11 mouse cellular contexts compared by ENCODE assay signal in genomic region chr2:166232376-166232775, GRCm38 (mm10).
DNase-seq lines count a peak whose midpoint lies in the region; ATAC-seq and TF ChIP-seq lines count a peak whose summit lies in the region.
"Had no signal": no experiment of that assay in that cellular context is flagged by ENCODE, and none has a peak within 500 bp of the region (broad histone marks: within the 10 kb centered on the region; RNA-seq: fewer than 3 reads in every experiment).

No protein-coding gene starts in this region.

- peaks cover 2% of the 10 kb centered on the region; the same call in 1 of the 2 replicates for H3K4me1 ChIP-seq in heart, embryonic 16.5 days (ENCODE audit: control insufficient read depth, insufficient read depth, low read length)
- H3K4me1 ChIP-seq in embryonic facial prominence, embryonic 11.5 days (ENCODE audit: control insufficient read depth, insufficient read depth, low read length): peaks cover 5% of the 10 kb centered on the region; the same call in 1 of the 2 replicates
- H3K4me1 ChIP-seq in limb, embryonic 14.5 days (ENCODE audit: control insufficient read depth, insufficient read depth, low read length): peaks cover 8% of the 10 kb centered on the region
- H3K4me1 ChIP-seq in liver, postnatal 0 days (ENCODE audit: insufficient read depth): peaks cover 18% of the 10 kb centered on the region

- no peak for TF ChIP-seq POLR2A in limb, embryonic 14.5 days (IDR thresholded peaks at IDR 0.05; ENCODE audit: borderline replicate concordance, extremely low read depth, insufficient read depth, insufficient read length)

- H3K4me3 ChIP-seq in heart, embryonic 16.5 days (ENCODE audit: low read length): no peak overlapping the region
- no peak overlapping the region for H3K4me3 ChIP-seq in embryonic facial prominence, embryonic 11.5 days (ENCODE audit: low read depth, low read length)
- no peak overlapping the region for H3K4me3 ChIP-seq in limb, embryonic 14.5 days (replicated peaks; ENCODE audit: low read length)
- no peak overlapping the region for H3K4me3 ChIP-seq in liver, postnatal 0 days (ENCODE audit: low read depth, low read length)
- H3K4me3 ChIP-seq: kidney, embryonic 15.5 days; midbrain, embryonic 12.5 days had no signal

- H3K36me3 ChIP-seq in heart, embryonic 16.5 days (ENCODE audit: control insufficient read depth, insufficient read depth): no peaks in the 10 kb centered on the region
- H3K36me3 ChIP-seq in embryonic facial prominence, embryonic 11.5 days (replicated peaks; ENCODE audit: control insufficient read depth, insufficient read depth, low read depth, low read length): no peaks in the 10 kb centered on the region
- H3K36me3 ChIP-seq in limb, embryonic 14.5 days (ENCODE audit: control insufficient read depth, insufficient read depth, low read length): no peaks in the 10 kb centered on the region
- H3K36me3 ChIP-seq in liver, postnatal 0 days (replicated peaks; ENCODE audit: insufficient read depth, low read length): no peaks in the 10 kb centered on the region
- H3K36me3 ChIP-seq: kidney, embryonic 15.5 days; midbrain, embryonic 12.5 days had no signal

- 0 out of 2 replicates have a peak, but pooled peaks have one; percentile 28 for ATAC-seq in heart, embryonic 16.5 days (replicated peaks; ENCODE audit: extremely low read depth, insufficient read depth, low FRiP score)
- peak; percentile 40; the same call in 1 of the 2 replicates for ATAC-seq in embryonic facial prominence, embryonic 11.5 days (replicated peaks; ENCODE audit: insufficient number of reproducible peaks, low FRiP score, low TSS enrichment, low read depth)
- peak; percentile 57; the same call in 1 of the 2 replicates for ATAC-seq in limb, embryonic 14.5 days (ENCODE audit: low FRiP score, low read depth)
- ATAC-seq in liver, postnatal 0 days: no peak
- ATAC-seq: CD4-positive, CD25-positive, alpha-beta regulatory T cell, adult 4 months had no signal

- no peaks in the 10 kb centered on the region for H3K27me3 ChIP-seq in heart, embryonic 16.5 days (ENCODE audit: control insufficient read depth, insufficient read depth, low read length)
- H3K27me3 ChIP-seq in embryonic facial prominence, embryonic 11.5 days (ENCODE audit: control insufficient read depth, insufficient read depth, low read length): no peaks in the 10 kb centered on the region
- H3K27me3 ChIP-seq in limb, embryonic 14.5 days (ENCODE audit: control insufficient read depth, insufficient read depth, low read length): no peaks in the 10 kb centered on the region
- no peaks in the 10 kb centered on the region for H3K27me3 ChIP-seq in liver, postnatal 0 days (ENCODE audit: insufficient read depth, low read length)
- H3K27me3 ChIP-seq: kidney, embryonic 15.5 days had no signal

- no peak overlapping the region for H3K27ac ChIP-seq in heart, embryonic 16.5 days (ENCODE audit: low read length)
- H3K27ac ChIP-seq in embryonic facial prominence, embryonic 11.5 days (replicated peaks; ENCODE audit: low read depth, low read length): peak overlapping the region; percentile 60
- peak overlapping the region; percentile 72 for H3K27ac ChIP-seq in limb, embryonic 14.5 days (replicated peaks; ENCODE audit: low read depth, low read length)
- no peak overlapping the region for H3K27ac ChIP-seq in liver, postnatal 0 days (ENCODE audit: low read depth)
- H3K27ac ChIP-seq: kidney, embryonic 15.5 days; midbrain, embryonic 12.5 days had no signal

- 30% methylated on average over 3 of the region's 3 CpGs for WGBS in heart, embryonic 16.5 days
- WGBS in embryonic facial prominence, embryonic 11.5 days: 32% methylated on average over 3 of the region's 3 CpGs
- WGBS in limb, embryonic 14.5 days: 9% methylated on average over 3 of the region's 3 CpGs
- WGBS in liver, postnatal 0 days (ENCODE audit: insufficient replicate concordance): 37% methylated on average over 3 of the region's 3 CpGs

- H3K9me3 ChIP-seq in heart, embryonic 16.5 days (replicated peaks; ENCODE audit: control insufficient read depth, low read length): no peaks in the 10 kb centered on the region
- H3K9me3 ChIP-seq in embryonic facial prominence, embryonic 11.5 days (replicated peaks; ENCODE audit: control insufficient read depth, low read length): no peaks in the 10 kb centered on the region
- no peaks in the 10 kb centered on the region for H3K9me3 ChIP-seq in limb, embryonic 14.5 days (ENCODE audit: control insufficient read depth, low read length)
- H3K9me3 ChIP-seq in liver, postnatal 0 days (ENCODE audit: low read length): no peaks in the 10 kb centered on the region
- H3K9me3 ChIP-seq: kidney, embryonic 15.5 days; midbrain, embryonic 12.5 days had no signal

- TF ChIP-seq EP300 in liver, postnatal 0 days (IDR thresholded peaks at IDR 0.05; ENCODE audit: low read depth): no peak

- TF ChIP-seq CTCF in liver, postnatal 0 days (IDR thresholded peaks at IDR 0.05; ENCODE audit: low read depth): no peak

- no peak overlapping the region for H3K9ac ChIP-seq in heart, embryonic 16.5 days (ENCODE audit: low read length)
- H3K9ac ChIP-seq in embryonic facial prominence, embryonic 11.5 days (replicated peaks; ENCODE audit: low read length): peak overlapping the region; percentile 3
- H3K9ac ChIP-seq in limb, embryonic 14.5 days (ENCODE audit: low read depth, low read length, severe bottlenecking): no peak overlapping the region
- H3K9ac ChIP-seq in liver, postnatal 0 days (replicated peaks): no peak overlapping the region
- H3K9ac ChIP-seq: kidney, embryonic 15.5 days; midbrain, embryonic 12.5 days had no signal

- H3K4me2 ChIP-seq in heart, embryonic 16.5 days (ENCODE audit: low read depth, low read length): no peak overlapping the region
- no peak overlapping the region for H3K4me2 ChIP-seq in embryonic facial prominence, embryonic 11.5 days (ENCODE audit: low read depth, low read length)
- H3K4me2 ChIP-seq in limb, embryonic 14.5 days (replicated peaks; ENCODE audit: low read depth, low read length, severe bottlenecking): no peak overlapping the region
- H3K4me2 ChIP-seq in liver, postnatal 0 days (ENCODE audit: low read depth, low read length): no peak overlapping the region
- H3K4me2 ChIP-seq: kidney, embryonic 15.5 days; midbrain, embryonic 12.5 days had no signal

- no peak for DNase-seq in heart, adult 11 months
- DNase-seq in 3T3-L1 (ENCODE audit: low read depth, low spot score): peak; percentile 19
- peak; percentile 75 for DNase-seq in embryonic facial prominence, embryonic 11.5 days (ENCODE audit: low spot score)
- peak; percentile 54 for DNase-seq in limb, embryonic 14.5 days (ENCODE audit: low spot score)
- DNase-seq in left cerebral cortex, adult 18-20 months (ENCODE audit: low spot score in 2 of 2): no peak
- DNase-seq in liver, postnatal 0 days: no peak
- DNase-seq: thymus, adult 18-20 months had no signal

Comparison
In these comparisons a context has a peak if more than half of its experiments do, and no peak if none do; other contexts are left out.
1. H3K27ac ChIP-seq: peak in embryonic facial prominence, embryonic 11.5 days (single experiment) and limb, embryonic 14.5 days (single experiment); none in heart, embryonic 16.5 days (single experiment) and liver, postnatal 0 days (single experiment).
2. DNase-seq: peak in 3T3-L1 (single experiment), embryonic facial prominence, embryonic 11.5 days (single experiment) and limb, embryonic 14.5 days (single experiment); none in heart, adult 11 months (single experiment), left cerebral cortex, adult 18-20 months (0 of 2) and liver, postnatal 0 days (single experiment).